Mouse (Mus musculus): ENCODE results near the gene Mylk3. TPM values are rescaled to one million over a fixed set of nuclear protein-coding genes. Genes with fewer than 3 reads are reported as not detected.

The Mylk3 gene
- 1 to 10 TPM; 3.7 to 4.4 TPM for total RNA-seq (2021)
- long read RNA-seq, experiment 1, partial matches to known transcripts: 0 of 6 reads
- long read RNA-seq, experiment 1, other reads (novel, unspliced or antisense): 6 of 6 reads
- long read RNA-seq, experiment 2, partial matches to known transcripts: 0 of 8 reads
- long read RNA-seq, experiment 2, other reads (novel, unspliced or antisense): 7 of 8 reads

GRCm38 (mm10) chr8:85386205-85386604 is at the start of gene Mylk3:
Mylk3 (minus strand) TSS chr8:85386345.
- no peak for DNase-seq (ENCODE audit: low spot score in 2 of 2)

DNA sequence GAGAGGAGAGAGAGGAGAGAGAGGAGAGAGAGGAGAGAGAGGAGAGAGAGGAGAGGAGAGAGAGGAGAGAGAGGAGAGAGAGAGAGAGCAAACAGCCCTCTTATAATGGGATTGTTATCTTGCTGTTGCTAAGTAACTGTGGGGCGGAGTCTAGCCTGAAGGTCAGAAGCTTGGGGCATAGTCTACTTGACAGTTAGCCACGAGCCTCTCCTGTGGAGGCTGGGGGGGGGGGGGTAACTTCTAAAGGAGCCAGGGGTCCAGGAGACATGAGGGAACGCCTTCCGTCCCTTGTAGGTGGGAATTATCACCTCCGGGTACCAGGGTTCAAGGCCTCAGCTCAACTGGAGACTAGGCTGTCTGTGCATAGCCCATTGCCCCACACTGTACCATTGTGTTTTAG is 49.6 kb upstream of the Mylk3 start:
- no peak for DNase-seq (ENCODE audit: low spot score in 2 of 2)

DNA sequence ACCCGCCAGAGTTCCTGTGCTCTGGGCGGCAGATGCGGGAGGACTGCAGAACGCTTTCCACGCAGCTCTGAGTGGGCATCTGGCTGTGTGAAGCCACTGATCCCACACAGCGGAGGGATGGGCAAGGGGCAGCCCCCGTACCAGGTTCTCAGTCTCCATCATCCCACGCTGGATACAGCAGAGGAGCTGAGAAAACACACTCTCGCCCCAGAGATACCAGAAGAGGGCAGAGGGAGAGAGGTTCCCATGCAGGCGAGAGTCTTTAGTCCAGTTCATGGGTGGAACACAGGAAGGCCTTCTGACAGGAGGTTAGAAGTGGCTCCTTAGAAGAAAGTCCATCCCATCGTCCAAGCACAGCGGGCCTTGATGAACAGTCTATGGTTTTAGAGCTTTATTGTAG is 48.7 kb upstream of the Mylk3 start:
- DNase-seq (ENCODE audit: low spot score in 2 of 2): no peak

DNA sequence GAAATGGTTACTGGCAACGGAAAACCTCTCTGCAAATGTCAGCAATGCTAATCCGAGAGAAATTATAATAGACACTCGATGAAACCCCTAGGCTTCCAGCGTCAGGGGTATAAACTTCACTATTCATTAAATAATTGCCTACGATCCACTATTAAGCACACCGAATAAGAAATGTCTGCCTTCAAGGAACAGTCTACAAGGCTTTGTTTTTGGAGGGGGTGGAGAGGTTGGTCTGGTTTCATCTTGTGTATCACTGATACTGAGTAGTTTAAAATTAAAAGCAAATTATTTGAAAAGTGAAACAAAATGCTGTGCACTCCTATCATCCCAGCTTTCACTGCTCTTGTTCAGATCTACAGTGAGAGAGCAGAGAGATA is 46.9 kb upstream of the Mylk3 start:
- DNase-seq (ENCODE audit: low spot score in 2 of 2): no peak

DNA sequence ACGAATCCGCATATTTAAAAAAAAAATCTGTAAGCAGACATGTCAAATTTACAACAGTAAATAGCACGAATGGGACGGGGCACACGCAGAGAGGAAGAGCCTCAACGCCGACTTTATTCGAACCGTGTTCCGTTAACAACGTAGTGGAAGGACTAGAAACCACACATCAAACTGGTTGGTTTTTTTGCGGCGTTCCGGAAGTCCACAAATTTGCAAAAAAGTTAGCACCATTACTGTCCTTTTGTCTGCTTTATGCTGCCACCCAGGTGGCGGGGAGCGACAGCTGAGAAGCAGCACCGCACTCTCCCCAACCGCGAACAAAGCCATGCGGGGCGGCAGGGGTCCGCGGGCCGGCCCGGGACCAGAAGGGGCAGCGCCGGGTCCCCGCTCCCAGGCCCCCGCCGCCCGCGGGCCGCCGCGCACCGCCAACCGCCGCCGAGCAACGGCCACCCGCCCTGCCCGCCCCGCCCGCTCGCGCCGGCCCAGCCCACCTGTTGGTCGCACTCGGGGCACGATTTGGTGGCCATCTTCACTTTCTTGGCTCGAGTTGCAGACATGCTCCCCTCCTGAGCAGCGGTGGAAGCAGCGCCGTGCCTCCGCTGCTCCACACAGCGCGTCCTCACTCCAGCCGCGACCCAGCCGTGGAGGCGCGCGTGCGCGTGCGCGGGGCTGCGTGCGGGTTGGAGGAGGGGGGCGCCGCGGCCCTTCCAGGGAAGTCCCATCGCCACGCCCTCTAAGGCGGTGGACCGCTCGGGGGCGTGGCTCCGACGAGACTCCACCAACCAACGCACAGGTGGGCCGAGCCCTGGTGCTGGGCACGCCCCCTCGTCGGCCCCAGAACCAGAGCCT is 46.2 kb upstream of the Mylk3 start, which contains the start of gene 4921524J17Rik:
4921524J17Rik (minus strand) TSS at position 666 of the 849 bp plus-strand sequence.
- DNase-seq (ENCODE audit: low spot score in 2 of 2): peak; percentile 96 to 97

DNA sequence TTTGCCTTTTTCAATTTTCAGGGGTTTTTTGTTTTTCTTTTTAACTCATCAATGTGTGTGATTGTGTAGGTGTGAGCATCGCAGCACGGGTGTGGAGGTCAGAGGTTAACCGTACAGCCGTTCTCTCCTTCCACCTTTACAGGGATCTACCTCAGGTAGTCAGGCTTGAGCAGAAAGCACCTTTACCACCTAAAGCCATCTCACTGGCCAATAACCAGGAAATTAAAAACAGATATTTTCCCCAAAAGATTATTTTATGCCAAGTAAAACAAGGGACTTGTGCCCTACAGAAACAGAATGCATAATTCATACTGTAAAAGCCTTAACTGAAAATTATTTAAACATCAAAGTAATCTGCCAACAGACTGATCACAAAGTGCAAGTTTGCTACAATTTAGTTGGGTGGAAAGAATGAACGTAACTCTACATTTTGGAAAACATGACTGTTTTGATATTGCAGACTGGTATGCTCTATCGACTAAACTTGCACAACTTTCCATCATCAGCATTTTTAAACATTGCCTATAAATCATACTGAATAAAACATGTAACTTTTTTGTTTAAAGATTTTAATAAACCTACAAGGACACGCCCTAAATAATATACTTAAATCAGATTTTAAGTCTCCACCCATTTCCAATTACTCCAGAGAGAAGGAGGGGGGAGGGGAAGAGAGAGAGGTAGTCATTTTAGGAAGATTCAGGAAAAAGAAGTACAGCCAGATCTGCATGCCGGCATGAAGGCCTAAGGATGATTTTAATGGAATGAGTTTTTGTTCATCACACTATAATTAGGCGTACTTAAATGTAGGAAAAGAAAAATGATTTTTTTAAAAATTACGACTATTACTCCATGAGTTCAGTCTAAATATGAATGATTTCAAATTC is 45.4 kb upstream of the Mylk3 start:
- no peak for DNase-seq (ENCODE audit: low spot score in 2 of 2)

DNA sequence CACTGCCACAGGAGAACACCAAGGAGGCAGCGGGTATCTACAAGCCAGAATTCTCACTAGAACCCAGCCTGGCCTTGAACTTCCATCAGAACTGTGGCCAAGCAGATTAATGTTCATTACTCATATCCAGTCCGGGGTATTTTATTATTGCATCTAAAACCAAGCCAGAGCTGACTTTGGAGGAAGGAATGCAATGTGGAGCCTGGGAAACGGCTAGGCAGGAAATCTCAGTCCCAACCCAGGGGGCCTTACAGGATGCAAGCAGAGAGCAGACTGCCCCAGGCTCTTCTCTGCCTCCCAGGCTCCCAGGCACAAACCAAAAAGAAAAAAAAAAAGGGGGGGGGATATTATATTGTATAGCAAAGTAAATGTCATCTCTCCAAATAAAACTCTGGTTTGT is 44.7 kb upstream of the Mylk3 start:
- no peak for DNase-seq (ENCODE audit: low spot score in 2 of 2)

GRCm38 (mm10) chr8:85429219-85429618 is 43.1 kb upstream of the Mylk3 start:
- no peak for DNase-seq (ENCODE audit: low spot score in 2 of 2)

- DNase-seq (ENCODE audit: low spot score in 2 of 2): no peak
Observed at GRCm38 (mm10) chr8:85427026-85427425, 40.9 kb upstream of the Mylk3 start.

DNA sequence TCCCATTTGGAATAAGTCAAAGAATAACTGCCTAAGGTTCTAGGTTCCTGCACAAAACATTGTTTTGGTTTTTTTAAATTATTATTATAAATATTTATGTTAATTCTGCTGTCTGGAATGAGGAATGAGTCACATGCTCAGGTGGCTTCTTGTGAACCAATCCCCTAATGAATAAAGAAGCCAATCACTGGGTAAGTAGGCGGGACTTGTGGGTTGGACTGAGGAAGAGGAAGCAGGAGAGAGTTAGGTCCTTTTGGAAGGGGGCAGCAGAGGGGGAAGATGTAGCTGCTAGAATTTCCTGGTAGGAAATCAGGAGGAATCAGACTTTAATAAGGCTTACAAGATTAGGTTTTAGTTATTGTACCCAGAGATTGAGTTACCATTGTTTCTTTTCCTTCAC is 35.2 kb upstream of the Mylk3 start:
- no peak for DNase-seq (ENCODE audit: low spot score in 2 of 2)

DNA sequence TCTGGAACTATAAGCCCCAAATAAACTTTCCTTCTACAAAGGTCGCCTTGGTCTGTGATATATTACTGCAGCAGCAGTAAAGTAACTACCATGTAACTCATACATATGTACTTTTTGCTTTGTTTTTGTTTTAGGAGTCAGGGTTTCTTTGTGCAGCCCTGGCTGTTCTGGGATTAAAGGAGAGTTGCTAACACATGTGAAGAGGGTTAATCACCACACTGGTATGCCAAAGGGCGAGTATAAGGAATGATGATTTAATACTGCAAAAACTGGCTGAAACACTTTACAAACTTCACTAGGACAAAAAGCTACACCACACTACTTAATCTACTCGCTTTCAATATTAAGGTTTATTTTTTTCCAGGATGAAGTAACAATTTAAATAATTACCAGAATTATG is 22.4 kb upstream of the Mylk3 start:
- no peak for DNase-seq (ENCODE audit: low spot score in 2 of 2)

DNA sequence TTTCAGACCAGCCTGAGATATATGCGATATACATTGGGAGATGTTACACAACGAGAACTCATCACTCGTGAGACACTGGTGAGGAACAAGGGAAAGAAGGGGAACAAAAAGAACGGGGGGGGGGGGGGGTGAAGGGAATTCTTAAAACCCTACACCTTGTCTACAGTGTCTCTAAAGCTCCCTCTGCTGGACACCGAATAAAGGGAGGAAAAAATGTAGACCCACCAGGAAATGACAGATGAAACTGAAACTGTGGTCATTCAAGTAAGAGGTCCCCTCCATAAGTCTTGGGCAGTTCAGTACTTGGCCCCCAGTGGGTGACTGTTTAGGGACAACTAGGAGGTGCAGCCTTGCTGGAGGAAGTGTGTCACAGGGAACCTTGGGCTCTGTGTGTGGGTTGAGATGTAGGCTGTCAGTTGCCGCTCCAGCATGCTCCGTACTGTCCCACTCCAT is 21.9 kb upstream of the Mylk3 start:
- peak in 1 of 2 experiments; percentile 19 for DNase-seq (ENCODE audit: low spot score in 2 of 2)

DNA sequence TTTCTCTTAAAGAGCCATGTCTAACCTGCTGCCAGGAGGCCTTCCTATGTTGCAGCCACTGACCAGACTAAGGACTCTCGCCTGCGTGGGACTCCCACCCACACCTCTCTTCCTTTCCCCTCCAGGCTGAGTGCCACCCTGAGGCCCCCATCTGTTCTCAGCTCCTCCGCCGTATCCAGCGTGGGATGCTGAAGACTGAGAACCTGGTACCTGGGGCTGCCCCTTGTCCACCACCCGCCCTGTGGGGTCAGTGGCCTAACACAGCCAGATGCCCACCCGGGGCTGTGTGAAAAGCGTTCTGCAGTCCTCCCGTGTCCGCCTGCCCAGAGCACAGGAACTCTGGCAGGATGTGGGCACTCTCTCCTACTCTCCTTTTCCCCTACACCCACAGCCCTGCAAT is 19.8 kb upstream of the Mylk3 start:
- DNase-seq (ENCODE audit: low spot score in 2 of 2): no peak

- DNase-seq (ENCODE audit: low spot score in 2 of 2): no peak
Observed at GRCm38 (mm10) chr8:85405418-85405817, 19.3 kb upstream of the Mylk3 start.

GRCm38 (mm10) chr8:85398548-85398947 is 12.4 kb upstream of the Mylk3 start:
- DNase-seq (ENCODE audit: low spot score in 2 of 2): no peak

- peak in 1 of 2 experiments; percentile 35 for DNase-seq (ENCODE audit: low spot score in 2 of 2)
Observed at GRCm38 (mm10) chr8:85397508-85397907, 11.4 kb upstream of the Mylk3 start.

GRCm38 (mm10) chr8:85396432-85397079 is 10.4 kb upstream of the Mylk3 start:
- DNase-seq (ENCODE audit: low spot score in 2 of 2): no peak

- no peak for DNase-seq (ENCODE audit: low spot score in 2 of 2)
Observed at GRCm38 (mm10) chr8:85395681-85396431, 9.7 kb upstream of the Mylk3 start.

DNA sequence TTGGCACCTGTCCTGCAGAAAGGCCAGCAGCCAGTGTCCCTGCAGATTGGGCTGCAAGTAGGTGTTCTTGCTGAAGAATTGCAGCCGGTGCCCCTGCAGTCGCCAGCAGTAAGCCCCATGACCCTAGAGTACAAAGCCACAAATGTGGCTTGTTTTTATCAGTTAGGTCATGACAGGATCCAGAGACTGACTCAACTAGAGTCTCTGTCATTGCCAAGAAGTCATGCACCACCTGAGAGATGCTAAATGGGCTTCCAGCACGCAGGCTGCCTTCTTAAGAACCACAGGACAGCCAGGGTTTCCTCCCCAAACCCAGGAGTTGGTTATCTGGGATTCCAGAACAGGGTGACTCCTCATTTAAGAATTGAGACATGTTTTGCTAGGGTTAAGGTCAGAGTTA is 8.9 kb upstream of the Mylk3 start:
- DNase-seq (ENCODE audit: low spot score in 2 of 2): no peak

DNA sequence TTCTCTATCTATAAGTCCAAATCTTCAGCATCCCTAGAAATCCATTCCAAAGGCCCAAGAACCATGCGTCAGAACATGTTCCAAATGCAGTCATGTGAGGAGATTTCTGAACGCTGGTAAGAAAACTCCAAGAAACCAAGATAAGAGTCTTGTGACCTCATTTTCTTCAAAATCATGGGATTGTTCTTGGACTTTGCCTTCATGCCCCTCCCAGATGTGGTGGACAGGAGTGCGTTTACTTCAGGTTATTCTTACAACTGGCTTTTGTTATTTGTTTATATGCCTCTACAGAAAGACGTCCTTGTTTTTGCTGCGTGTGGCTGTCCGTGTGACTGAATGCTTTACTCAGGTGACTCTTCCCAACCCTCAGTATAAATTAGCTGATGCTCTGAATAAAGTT is 7.1 kb upstream of the Mylk3 start:
- no peak for DNase-seq (ENCODE audit: low spot score in 2 of 2)

Data from gastrocnemius, postnatal 4 days (tissue).